Mouse (Mus musculus) heart, postnatal 4 days (tissue): ENCODE data around the gene Csrnp2. TPM values are rescaled to one million over a fixed set of nuclear protein-coding genes. Genes with fewer than 3 reads are reported as not detected.
"Not testable (repeated sequence)": the region's sequence is repeated elsewhere in the genome, so short reads cannot be mapped to it uniquely, and the experiment has no call there.

ENCODE experiments used
- DNase-seq: peaks from one replicate; pipeline ENCODE4 v3.0.0; 2021
- total RNA-seq, 2 experiments: library from RNA; stranded (reverse); gene quantifications; 2 replicates each; pipeline ENCODE4 v1.2.3; 2021

Gene Csrnp2
- 1 to 10 TPM; 5.9 to 6.5 TPM for total RNA-seq

DNA sequence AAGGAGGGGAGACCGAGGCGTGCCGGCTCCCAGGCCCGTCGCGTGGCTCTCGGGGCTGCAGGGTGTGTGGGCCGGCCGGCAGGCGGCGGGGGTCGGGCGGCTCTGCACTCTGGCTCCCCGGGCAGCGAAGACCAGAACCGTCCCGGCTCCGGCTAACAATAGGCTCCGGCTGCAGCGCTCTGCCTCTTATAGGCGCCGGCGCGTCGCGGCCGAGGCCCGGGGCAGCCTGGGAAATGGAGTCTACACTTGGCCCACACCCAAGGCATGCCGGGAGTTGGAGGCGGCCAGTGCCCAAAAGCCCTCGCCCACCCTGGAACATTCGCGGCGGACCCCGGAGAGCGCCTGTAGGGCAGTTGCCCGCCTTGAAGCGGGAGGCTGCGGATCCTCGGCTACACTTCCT, at the start of gene Csrnp2:
Csrnp2 (minus strand) TSS at position 387 of the 400 bp plus-strand sequence.
- DNase-seq: peak; percentile 96

DNA sequence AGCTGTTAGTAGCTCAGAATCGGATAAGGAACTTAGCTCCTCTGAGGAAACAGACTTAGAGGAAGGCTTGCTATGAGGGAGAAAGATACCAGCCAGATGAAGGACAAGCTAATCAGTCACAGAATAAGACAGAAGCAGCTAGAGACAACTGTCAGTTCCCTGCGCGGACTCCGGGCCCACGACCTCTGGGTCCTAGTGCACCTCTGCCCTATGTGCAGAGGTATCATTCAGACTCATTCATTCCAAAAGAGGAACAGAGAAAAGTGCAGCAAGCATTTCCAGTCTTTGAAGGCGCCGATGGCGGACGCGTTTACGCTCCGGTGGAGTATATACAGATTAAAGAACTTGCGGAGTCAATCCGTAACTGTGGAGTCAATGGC, 48.4 kb upstream of the Csrnp2 start:
- not testable (repeated sequence) for DNase-seq

DNA sequence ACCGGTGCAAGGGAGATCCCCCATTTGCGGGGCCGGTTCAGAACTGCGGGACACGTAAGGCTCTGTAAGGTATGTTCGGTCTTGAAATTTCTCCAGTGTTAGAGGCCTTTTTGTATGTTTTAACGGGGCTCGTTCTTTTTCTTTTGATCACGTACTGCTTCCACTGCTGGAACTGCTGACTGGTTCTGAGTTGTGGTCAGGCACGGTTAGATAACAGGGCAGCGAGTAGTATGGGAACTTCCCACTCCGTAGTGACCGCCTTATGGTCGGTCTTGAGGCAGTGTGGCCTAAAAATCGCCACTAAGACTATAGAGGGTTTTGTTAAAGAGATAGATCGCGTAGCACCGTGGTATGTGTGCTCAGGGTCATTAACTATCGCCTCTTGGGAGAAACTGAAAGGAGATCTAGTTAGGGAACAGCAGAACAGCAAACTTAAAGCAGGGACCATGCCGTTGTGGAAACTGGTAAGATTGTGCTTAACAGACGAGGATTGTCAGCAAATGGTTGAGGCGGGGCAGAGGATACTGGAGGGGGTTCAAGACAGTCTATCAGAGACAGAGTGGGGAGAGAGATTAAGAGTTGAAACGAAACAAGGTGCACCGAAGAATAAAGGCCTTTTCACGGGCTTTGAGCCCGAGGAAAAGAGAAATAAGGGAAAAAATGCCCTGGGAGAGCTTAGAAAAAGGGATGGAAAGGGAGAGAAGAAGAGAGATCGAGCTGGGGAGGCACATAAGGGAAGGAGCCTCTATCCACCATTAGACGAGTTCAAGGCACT, 47.8 kb upstream of the Csrnp2 start:
- not testable (repeated sequence) for DNase-seq

DNA sequence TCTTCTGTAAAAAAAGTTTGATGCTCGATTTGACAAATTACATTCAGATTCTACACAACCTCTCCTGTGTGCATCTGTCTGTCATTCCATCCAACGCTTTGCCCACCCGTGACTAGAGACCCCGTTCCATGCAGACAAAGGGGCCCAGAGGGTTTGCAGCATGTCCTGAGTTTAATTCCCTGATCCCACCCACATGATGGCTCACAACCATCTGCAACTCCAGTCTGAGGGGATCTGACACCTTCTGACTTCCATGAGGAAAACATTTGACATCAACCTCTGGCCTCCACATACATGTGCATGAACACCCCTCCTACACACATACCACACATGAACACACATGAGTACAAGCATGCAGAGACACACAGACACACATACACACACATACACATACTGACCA, 46.1 kb upstream of the Csrnp2 start:
- no peak for DNase-seq

DNA sequence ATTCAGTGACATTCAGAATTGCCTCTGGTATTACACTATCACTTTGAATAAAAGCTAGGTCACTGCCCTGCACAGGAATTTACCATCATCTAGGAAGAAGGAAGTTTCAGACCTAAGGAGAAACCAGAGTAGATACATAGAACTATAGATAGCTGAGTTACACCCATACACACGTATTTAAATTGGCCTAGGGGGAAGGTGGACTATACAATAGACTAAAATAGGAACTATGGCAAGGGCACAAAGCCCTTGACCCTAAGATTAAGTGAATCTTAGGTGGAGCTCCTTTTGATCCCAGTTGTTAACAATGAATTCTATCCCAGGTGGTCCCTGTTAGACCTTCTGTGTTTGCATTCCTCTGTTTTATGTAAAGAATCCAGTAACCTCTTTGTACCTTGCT, 45.7 kb upstream of the Csrnp2 start:
- not testable (repeated sequence) for DNase-seq

DNA sequence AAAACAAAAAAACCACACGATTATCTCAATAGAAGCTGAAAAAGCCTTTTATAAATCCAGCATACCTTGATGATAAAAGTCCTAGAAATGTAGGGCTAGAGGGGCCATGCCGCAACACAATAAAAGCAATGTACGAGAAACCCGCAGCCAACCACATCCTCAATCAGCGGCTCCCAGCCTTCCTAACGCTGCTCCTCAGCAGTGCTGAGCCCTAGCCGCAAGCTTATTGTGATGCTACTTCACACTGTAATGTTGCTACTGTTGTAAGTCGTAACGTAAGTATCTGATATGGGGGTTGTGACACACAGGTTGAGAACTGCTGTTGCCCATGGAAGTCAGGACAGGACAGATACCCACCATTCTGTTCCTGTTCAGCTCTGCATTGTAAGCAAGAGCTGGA, 44.1 kb upstream of the Csrnp2 start:
- no peak for DNase-seq

DNA sequence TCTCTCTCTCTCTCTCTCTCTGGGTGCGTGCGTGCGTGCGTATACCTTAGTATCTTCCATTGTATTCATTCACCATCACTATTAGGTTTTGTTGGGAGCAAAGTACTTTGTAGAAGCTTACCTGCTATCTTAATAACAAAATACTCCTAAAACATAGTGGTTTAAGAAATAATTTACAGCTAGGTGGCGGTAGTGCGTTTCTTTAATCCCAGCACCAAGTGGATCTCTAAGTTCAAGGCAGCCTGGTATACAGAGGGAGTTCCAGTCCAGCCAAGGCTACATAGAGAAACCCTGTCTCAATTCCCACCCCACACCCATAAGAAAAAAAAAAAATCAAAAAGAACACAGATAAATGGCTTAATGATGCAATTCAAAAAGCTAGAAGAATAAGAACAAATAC, 42.6 kb upstream of the Csrnp2 start:
- DNase-seq: peak; percentile 19

DNA sequence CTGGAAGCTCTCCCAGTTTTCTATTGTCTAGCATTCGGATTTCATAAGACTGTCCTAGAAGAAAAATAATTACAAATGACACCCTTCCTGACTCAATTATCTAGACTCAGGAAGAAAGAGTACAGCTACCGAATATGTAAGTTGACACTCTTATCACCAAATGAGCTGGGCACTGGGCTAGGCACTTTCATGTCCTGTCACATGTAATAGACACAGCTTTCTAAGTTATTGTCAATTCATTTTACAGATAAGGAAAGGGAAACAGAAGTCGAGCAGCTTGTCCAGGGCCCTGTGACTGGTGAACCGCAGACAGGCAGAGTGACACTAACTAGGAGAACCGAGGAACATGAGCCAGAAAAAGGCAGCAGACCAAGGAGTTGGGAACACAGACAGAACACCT, 32.6 kb upstream of the Csrnp2 start:
- no peak for DNase-seq

DNA sequence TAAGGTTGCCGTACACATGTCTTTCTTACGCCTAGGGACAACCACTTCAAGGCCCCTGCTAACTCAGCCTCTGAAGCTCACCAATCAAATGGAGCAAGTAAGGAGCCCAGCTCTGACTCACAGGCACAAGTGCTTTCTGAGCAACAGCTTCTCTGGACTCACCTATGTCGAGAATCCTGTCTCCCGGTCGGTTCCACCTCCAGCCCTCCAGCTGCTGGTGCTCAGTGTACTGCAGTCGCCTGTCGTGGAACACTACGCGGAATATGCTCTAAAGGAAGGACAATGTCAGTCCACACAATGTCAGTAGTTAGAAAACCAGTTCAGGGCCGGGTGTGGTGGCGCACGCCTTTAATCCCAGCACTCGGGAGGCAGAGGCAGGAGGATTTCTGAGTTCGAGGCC, 30.1 kb upstream of the Csrnp2 start:
- no peak for DNase-seq

DNA sequence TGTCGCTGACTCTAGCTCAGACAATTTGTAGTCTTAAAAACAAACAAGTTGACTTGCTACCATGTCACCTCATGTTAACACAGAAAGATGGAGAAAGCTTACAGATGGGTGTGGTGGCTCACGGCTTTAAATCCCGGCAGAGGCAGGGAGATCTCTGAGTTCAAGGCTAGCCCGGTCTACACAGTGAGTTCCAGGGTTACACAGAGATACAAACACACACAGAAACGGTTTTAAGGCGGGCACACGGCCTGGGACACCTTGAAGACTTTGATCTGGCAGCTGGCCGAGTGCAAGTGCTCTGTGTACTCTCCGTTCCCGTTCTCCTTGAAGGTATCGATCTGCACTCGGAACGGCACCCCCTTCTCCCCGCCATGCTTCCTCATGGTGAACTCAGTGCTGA, 25.0 kb upstream of the Csrnp2 start:
- DNase-seq: no peak

DNA sequence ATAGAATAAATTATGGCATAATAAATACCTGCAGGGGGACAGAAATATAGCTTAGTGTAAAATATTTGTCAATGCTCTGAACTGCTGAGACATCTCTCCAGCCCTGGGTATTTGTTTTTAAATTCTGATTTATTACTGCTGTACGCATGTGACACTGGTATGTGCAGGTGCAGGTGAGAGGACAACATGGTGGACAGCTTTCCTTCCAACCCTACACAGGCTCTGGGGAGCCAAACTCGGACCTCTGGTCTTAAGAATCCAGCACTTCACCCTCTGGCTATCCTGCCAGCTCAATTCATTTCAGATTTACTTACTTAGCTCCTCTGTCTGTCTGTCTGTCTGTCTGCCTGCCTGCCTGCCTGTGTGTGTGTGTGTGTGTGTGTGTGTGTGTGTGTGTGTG, 19.8 kb upstream of the Csrnp2 start:
- DNase-seq: no peak

DNA sequence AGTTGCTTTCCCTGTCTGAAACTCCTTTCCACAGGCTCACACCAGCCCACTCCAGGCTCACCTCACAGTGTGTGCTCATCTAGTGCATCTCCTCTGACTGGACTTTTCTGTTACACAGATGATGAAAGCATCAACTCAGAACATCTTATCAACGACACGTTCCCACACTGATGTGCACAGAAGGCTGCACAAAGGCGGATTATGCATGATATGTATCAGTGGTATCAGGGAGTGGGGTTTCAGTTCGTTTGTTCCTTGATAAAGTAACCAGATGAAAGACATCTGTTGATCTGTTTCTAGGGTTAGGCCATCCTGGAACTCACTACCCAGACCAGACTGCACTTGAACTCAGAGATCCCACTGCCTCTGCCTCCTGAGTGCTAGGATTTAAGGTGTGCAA, 18.1 kb upstream of the Csrnp2 start:
- DNase-seq: no peak

DNA sequence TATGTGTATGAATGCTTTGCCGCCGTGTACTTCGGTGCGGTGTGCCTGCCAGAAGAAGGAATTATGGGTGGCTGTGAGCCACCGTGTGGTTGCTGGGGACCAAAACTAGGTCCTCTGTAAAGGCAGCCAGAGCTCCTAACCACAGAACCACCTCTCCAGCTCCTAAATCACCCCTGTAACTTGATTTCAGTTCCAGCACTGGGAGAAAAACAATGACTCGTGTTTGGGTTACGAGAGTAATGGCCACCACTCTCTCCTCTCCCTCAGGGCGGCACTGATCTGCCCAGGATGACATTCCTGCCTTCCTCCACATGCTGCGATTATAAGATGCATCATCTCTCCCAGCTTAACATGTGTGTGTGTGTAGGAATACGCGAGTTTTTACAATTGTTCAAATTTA, 14.8 kb upstream of the Csrnp2 start:
- no peak for DNase-seq

DNA sequence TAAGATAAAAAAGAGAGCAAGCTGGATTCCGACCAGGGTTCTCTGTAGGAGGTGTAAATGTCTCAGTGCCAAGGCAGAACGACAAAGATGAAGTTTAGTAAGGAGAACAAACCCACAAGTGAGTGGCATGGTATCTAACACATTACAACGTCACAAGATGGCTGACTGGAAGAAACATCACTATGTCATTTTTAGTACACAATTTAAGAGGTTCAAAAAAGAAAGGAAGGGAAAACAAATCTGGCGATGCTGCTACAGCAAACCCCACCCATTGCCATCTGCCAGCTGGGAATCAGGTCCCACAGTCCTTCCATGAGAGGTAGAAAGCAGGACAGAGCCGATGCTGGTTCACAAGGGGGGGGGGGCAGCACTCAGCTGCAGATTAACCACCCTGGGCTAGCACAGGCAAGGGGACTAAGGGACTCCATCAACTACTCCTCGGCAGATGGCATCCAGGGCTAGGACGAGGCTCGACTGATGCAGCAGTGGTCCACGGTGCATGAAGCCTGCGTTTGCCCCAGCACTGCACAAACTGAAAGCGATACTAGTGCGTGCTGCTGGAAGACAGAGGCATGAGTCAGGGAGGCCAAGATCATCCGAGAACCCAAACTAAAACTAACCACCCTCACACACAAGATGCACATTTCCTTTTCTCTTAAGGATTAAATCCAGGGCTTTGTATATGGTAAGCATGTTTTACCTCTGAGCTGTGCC, 13.3 kb upstream of the Csrnp2 start:
- DNase-seq: no peak

DNA sequence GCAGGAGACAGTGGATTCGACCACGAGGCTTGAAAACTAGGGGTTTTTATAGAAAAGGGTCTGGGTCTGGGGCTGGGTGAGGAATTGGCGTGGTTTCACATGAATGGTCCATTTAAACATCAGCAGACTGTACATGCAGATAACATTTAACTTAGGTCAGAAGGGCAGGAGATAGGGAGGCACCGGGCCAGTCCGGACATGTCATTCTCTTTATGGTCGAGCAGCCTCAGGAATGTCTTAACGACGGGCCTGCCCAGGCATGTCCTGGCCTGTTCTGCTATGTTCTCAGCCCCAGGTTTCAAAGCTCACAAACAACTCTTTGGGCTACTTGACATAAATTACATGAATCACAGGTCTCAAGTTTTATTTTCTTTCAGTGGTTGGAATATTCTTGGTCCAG, 4.2 kb upstream of the Csrnp2 start:
- DNase-seq: not testable (repeated sequence)

DNA sequence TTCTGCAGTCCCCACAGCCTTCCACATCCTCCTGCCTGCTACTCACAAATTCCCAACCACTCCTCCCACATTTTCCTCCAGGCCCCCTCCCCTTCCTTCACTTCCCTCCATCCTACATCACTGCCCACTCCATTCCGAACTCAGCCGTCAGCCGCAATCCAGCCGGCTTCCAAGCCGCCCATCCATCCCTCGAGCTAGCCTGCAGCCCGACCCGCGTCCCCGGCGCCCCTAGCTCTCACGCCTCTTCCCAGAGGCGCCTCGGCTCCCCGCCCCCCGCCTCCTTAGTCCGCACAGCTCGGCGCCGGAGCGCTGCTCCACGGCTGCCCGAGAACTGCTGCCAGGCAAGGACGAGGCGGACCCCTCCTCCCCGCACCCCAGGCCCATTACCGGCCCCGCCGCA, 641 bp downstream of the Csrnp2 start:
- DNase-seq: peak; percentile 64

DNA sequence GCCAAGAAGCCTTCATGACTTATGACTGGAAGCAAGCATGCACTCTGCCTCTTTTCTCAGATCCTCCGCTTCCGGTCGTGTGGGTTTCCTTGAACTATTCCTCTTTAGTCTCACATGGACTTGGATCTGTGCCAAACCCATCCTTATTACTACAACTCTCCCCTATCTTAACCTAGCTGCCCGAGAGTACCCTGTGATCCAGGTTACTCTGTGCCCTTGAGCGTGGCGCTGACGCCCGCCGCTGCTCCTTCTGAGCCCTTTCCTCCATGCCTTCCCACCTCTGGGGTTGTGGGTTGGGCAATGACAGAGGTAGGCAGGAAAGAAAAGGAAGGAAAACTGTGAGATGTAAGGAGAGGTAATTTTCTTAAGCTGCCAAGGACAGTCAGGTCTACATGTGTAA, 3.3 kb downstream of the Csrnp2 start:
- peak; percentile 12 for DNase-seq

DNA sequence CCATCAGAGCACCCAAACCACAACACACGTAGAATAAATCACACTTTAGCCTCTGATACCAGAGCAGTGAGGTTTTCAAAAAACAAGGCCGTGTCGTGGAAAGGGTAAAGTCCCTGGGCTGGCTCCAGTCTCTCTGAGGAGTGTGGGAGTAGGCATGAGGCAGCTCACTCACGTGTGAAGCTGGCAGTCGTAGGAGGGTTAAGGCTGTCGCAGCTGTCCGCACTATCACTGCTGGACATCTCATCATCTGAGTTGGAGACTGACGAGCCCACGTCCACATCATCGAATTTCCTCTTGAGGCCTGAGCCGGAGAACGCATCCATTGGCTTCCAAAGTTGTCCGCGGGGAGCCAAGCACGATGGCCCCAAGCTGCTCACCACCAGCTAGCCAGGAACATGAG, 6.0 kb downstream of the Csrnp2 start:
- DNase-seq: no peak

DNA sequence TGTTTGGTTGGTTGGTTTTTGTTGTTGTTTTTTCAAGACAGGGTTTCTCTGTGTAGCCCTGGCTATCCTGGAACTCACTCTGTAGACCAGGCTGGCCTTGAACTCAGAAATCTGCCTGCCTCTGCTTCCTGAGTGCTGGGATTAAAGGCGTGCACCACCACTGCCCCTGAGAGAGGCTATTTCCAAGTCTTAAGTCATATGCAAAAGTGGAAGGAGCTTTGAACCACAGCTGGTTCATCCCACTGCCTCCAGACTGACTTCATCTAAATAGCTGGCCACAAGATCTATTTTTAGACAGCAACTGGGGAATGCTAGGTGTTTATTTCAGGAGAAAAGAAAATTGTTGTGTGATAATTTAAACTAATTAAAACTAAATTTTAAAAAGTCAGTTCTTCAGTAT, 7.0 kb downstream of the Csrnp2 start:
- not testable (repeated sequence) for DNase-seq

DNA sequence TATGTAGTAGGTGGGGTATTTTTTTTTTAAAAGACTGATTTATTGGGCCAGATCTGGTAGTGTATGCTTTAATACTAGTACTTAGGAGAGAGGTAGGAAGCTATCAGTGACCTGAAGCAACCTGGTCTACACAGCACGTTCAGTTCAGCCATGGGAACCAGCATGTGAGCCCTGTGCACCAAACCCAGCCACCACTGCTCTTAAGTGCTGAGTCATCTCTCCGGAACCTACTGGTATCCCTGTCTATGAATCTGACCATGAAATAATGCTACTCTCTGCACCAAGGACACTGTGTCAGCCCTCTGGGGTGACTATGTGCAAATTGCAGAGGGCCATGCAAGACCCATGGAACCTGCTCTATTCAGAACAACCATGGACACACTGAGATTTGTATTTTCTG, 8.2 kb downstream of the Csrnp2 start:
- DNase-seq: no peak

DNA sequence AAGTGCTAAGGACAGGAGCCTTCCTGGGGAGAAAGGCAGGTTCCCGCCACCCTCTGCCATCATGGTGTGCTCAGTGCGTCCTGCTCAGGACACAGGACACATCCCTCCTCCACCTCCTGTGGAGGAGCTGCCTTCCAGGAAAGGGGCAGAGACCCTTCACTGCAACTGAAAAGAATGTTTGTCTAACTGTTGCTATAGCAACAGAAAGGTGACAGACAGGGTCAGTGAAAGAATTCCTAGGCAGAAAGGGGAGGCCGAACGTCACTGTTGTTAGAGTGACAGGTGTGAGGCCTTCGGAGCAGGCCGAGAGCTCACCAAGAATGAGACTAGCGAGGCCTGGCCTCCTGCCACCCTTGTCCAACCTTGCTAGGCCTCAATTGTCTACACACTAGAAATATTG, 8.8 kb downstream of the Csrnp2 start:
- DNase-seq: no peak

DNA sequence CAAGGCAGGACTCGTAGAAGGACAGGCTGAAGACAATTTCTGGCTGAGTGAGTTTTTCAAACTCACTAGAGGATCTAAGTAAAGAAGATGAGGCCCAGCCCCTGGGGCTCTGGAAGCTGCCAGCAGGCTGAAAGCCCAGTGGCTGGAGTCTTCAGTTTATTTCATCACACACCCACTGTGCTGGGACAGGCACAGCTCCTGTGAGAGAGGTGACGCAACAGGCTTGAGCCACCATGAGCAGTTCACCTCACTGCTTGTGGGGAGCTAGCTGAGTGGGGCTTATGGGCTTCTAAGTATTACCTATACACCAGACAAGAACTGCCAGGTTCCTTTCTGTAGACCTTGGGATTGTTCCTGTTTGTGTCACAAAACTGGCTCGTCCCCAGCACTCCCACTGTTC, 9.7 kb downstream of the Csrnp2 start:
- no peak for DNase-seq

DNA sequence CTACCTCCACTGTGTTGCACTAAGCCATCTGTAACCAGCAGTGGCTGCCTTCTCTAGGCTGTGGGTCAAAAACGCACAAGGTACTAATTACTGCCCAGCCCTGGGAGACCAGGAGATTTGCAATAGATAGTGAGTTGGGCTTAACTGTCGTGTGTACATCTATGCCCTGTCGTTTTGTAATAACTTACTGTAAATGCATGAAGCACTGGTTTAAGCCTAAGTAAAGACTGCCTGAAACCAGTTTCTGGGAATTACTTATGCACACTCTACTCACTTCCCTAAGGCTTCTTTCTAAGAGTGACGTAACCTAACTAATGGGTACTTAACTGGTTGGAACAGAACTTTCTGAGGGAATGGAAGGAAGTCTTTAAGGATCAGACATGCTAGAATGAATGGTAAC, 16.4 kb downstream of the Csrnp2 start:
- no peak for DNase-seq

DNA sequence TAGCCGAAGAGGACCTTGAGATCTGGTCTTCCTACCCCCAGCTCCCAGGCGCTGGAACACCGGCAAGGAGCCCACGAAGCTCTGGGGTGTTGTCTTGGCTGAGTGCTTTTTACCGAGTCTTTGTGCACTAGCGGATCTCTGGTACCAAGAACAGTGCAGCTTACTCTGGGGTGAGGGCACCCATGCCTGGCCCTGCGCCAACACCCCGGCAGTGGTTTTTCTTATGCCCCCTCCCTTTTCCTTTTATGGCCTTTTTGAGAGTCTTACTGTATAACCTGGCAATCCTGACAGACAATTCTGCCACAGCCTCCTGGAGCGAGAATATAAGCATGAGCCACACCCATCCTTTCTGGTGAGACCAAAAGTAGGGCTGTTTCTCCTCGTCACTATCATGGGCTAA, 16.9 kb downstream of the Csrnp2 start:
- no peak for DNase-seq
